Mouse (Mus musculus) CH12.LX (cell line): ENCODE data around the gene Haus3. TPM values are rescaled to one million over a fixed set of nuclear protein-coding genes. Genes with fewer than 3 reads are reported as not detected.

Experiments used
- DNase-seq: peaks from one replicate; pipeline ENCODE4 v3.0.0-alpha.2; 2013; ENCODE audit errors: extremely low read depth
- H3K27ac ChIP-seq: 2 replicates; pipeline ENCODE4 v1.5.1; 2012; ENCODE audit warnings: low read depth, mild to moderate bottlenecking, control low read depth, moderate library complexity; ENCODE audit not compliant: insufficient read depth
- H3K27me3 ChIP-seq: replicated peaks from 2 replicates; pipeline ENCODE3; 2012; ENCODE audit warnings: inconsistent platforms
- H3K36me3 ChIP-seq, 2 experiments: replicated peaks in 1 of 2; 2 replicates each; pipeline versions ENCODE3 to v1.6.1; 2012; ENCODE audit warnings: inconsistent platforms in 1 of 2, low read length in 1 of 2, mild to moderate bottlenecking in 1 of 2, mixed read lengths in 1 of 2, moderate library complexity in 1 of 2; ENCODE audit not compliant: control insufficient read depth in 1 of 2, insufficient read depth in 1 of 2
- H3K4me1 ChIP-seq, 2 experiments: 2 replicates each; pipeline ENCODE4 v1.6.1; 2012; ENCODE audit warnings: inconsistent platforms in 1 of 2, moderate library complexity in 1 of 2; ENCODE audit not compliant: insufficient read depth in 2 of 2, control insufficient read depth in 1 of 2
- H3K4me2 ChIP-seq: 2 replicates; pipeline ENCODE4 v1.6.1; 2012; ENCODE audit warnings: low read depth, mild to moderate bottlenecking, control low read depth; ENCODE audit not compliant: poor library complexity, insufficient read depth, severe bottlenecking
- H3K4me3 ChIP-seq, 3 experiments: fragments of 150-350 bp in 1 of 3; sonication (generic) in 1 of 3; replicated peaks in 1 of 3; 2 replicates each; pipeline versions ENCODE3 to v1.5.1; 2011 to 2012; ENCODE audit warnings: low read depth in 2 of 3, low read length in 2 of 3, mild to moderate bottlenecking in 2 of 3, moderate library complexity in 2 of 3, control low read depth in 1 of 3, improper control_type of control experiment in 1 of 3, inconsistent platforms in 1 of 3, mixed read lengths in 1 of 3; ENCODE audit not compliant: poor library complexity in 1 of 3
- H3K79me2 ChIP-seq: replicated peaks from 2 replicates; pipeline ENCODE4 v1.6.1; 2012; ENCODE audit warnings: mild to moderate bottlenecking, moderate library complexity; ENCODE audit not compliant: control insufficient read depth, poor library complexity, insufficient read depth, severe bottlenecking; ENCODE audit errors: extremely low read depth
- H3K9ac ChIP-seq: 2 replicates; pipeline ENCODE4 v1.6.1; 2012; ENCODE audit warnings: low read depth, mild to moderate bottlenecking, control low read depth, moderate library complexity; ENCODE audit not compliant: insufficient read depth
- H3K9me3 ChIP-seq: replicated peaks from 2 replicates; pipeline ENCODE3; 2012; ENCODE audit warnings: low read length, inconsistent platforms, mixed read lengths
- BHLHE40 ChIP-seq: IDR thresholded peaks from 2 replicates; pipeline ENCODE4 v1.6.1; 2011; ENCODE audit warnings: mild to moderate bottlenecking, low read depth, low read length, improper control_type of control experiment
- CTCF ChIP-seq, 2 experiments: IDR thresholded peaks in 1 of 2; conservative IDR thresholded peaks in 1 of 2; 2 replicates each; pipeline ENCODE4 v1.5.1; 2011 to 2012; ENCODE audit warnings: low read depth in 2 of 2, low read length in 2 of 2, improper control_type of control experiment in 1 of 2, inconsistent platforms in 1 of 2, mild to moderate bottlenecking in 1 of 2, moderate library complexity in 1 of 2
- E2F4 ChIP-seq: IDR thresholded peaks from 2 replicates; pipeline ENCODE4 v1.6.1; 2011; ENCODE audit warnings: low read depth, low read length, improper control_type of control experiment; ENCODE audit not compliant: insufficient replicate concordance
- ETS1 ChIP-seq: conservative IDR thresholded peaks from 2 replicates; pipeline ENCODE4 v1.6.1; 2012; ENCODE audit warnings: low read depth, mild to moderate bottlenecking, inconsistent platforms, low read length, improper control_type of control experiment, moderate library complexity
- HCFC1 ChIP-seq: IDR thresholded peaks from 2 replicates; pipeline ENCODE4 v1.6.1; 2012; ENCODE audit warnings: low read depth, mild to moderate bottlenecking, inconsistent platforms, low read length, improper control_type of control experiment
- JUN ChIP-seq: IDR thresholded peaks from 2 replicates; pipeline ENCODE4 v1.6.1; 2011; ENCODE audit warnings: low read depth, mild to moderate bottlenecking, low read length, improper control_type of control experiment, moderate library complexity; ENCODE audit not compliant: insufficient read depth
- JUND ChIP-seq: conservative IDR thresholded peaks from 2 replicates; pipeline ENCODE4 v1.6.1; 2011; ENCODE audit warnings: low read depth, low read length, improper control_type of control experiment
- KAT2A ChIP-seq: IDR thresholded peaks from 2 replicates; pipeline ENCODE4 v1.6.1; 2012; ENCODE audit warnings: low read length, improper control_type of control experiment, inconsistent platforms; ENCODE audit not compliant: insufficient replicate concordance
- MAFK ChIP-seq: IDR thresholded peaks from 2 replicates; pipeline ENCODE4 v1.6.1; 2011; ENCODE audit warnings: low read length, improper control_type of control experiment; ENCODE audit not compliant: insufficient replicate concordance
- MAZ ChIP-seq: IDR thresholded peaks from 2 replicates; pipeline ENCODE4 v1.6.1; 2012; ENCODE audit warnings: low read depth, mild to moderate bottlenecking, inconsistent platforms, low read length, improper control_type of control experiment, moderate library complexity
- MYC ChIP-seq: IDR thresholded peaks from 2 replicates; pipeline ENCODE4 v1.6.1; 2011; ENCODE audit warnings: low read depth, mild to moderate bottlenecking, improper control_type of control experiment, low read length
- NRF1 ChIP-seq: IDR thresholded peaks from 2 replicates; pipeline ENCODE4 v1.6.1; 2014; ENCODE audit warnings: low read depth, mild to moderate bottlenecking, inconsistent platforms, low read length, improper control_type of control experiment, moderate library complexity
- POLR2AphosphoS2 ChIP-seq: IDR thresholded peaks from 2 replicates; pipeline ENCODE4 v1.6.1; 2011; ENCODE audit warnings: low read depth, low read length, improper control_type of control experiment
- SMC3 ChIP-seq: IDR thresholded peaks from 2 replicates; pipeline ENCODE4 v1.6.1; 2011; ENCODE audit warnings: low read depth, low read length, improper control_type of control experiment
- TBP ChIP-seq: conservative IDR thresholded peaks from 2 replicates; pipeline ENCODE4 v1.6.1; 2011; ENCODE audit warnings: low read depth, low read length, improper control_type of control experiment
- TCF12 ChIP-seq: IDR thresholded peaks from 2 replicates; pipeline ENCODE4 v1.6.1; 2014; ENCODE audit warnings: low read depth, mild to moderate bottlenecking, inconsistent platforms, low read length, improper control_type of control experiment
- USF1 ChIP-seq: IDR thresholded peaks from 2 replicates; pipeline ENCODE4 v1.6.1; 2014; ENCODE audit warnings: low read depth, mild to moderate bottlenecking, inconsistent platforms, low read length, improper control_type of control experiment
- USF2 ChIP-seq: conservative IDR thresholded peaks from 2 replicates; pipeline ENCODE4 v1.6.1; 2011; ENCODE audit warnings: low read depth, low read length, improper control_type of control experiment
- ZKSCAN1 ChIP-seq: IDR thresholded peaks from 2 replicates; pipeline ENCODE4 v1.6.1; 2012; ENCODE audit warnings: low read depth, inconsistent platforms, low read length, improper control_type of control experiment, borderline replicate concordance
- ZNF384 ChIP-seq: IDR thresholded peaks from 2 replicates; pipeline ENCODE4 v1.6.1; 2012; ENCODE audit warnings: low read depth, low read length, improper control_type of control experiment, inconsistent platforms
- dilution Hi-C: fragments of 300-500 bp; cut with MboI; formaldehyde crosslinking; loops from 2 replicates; pipeline ENCODE4 v1.14.3; 2020; ENCODE audit warnings: low sequenced_read_pairs; ENCODE audit not compliant: extremely low pct_unique_long_range_greater_than_20kb, extremely low pct_ligation_motif_present
- in situ Hi-C: fragments of 300-500 bp; cut with MboI; formaldehyde crosslinking; loops from 3 replicates; pipeline ENCODE4 v1.14.3; 2019; ENCODE audit warnings: low sequenced_read_pairs, low pct_ligation_motif_present, low pct_unique_long_range_greater_than_20kb, mixed read lengths
- polyA plus RNA-seq: library from polyadenylated mRNA; unstranded; fragments of >175 nt; gene quantifications from 2 replicates; pipeline ENCODE4 v1.2.1, GENCODE M21; 2012; ENCODE audit warnings: low read depth; ENCODE audit not compliant: insufficient read length
- total RNA-seq, 2 experiments: library from RNA; depleted of rRNA; stranded (reverse); fragments of 300-350 nt in 1 of 2; fragments of >200 nt in 1 of 2; gene quantifications; 2 replicates each; pipeline ENCODE4 v1.2.3; 2012 to 2014

Gene Haus3
- total and polyA plus RNA-seq, 3 experiments: 16.0 to 66.0 (median 51.5) TPM

GRCm38 (mm10) chr5:34132731-34133130 is 36.6 kb downstream of the Haus3 start:
- Histone ChIP-seq H3K27ac (no peak overlapping the region), H3K9ac (no peak overlapping the region), H3K4me1 (no peaks in the 10 kb centered on the region), H3K4me2 (no peak overlapping the region), H3K9me3 (no peaks in the 10 kb centered on the region), H3K27me3 (no peaks in the 10 kb centered on the region), H3K36me3 (no peaks in the 10 kb centered on the region), H3K4me3 (no peak overlapping the region), H3K79me2 (no peaks in the 10 kb centered on the region)
- in situ Hi-C loops: no loop called here
- dilution Hi-C loops: no loop called here
- DNase-seq: no peak
- TF ChIP-seq USF1: no peak
- TF ChIP-seq CTCF (conservative IDR thresholded peaks at IDR 0.05 in 1 of 2, IDR thresholded peaks at IDR 0.05 in 1 of 2; ENCODE audit: low read depth in 2 of 2, low read length in 2 of 2): peak in 1 of 2 experiments; percentile 40; a peak in 2 of 4 replicates

DNA sequence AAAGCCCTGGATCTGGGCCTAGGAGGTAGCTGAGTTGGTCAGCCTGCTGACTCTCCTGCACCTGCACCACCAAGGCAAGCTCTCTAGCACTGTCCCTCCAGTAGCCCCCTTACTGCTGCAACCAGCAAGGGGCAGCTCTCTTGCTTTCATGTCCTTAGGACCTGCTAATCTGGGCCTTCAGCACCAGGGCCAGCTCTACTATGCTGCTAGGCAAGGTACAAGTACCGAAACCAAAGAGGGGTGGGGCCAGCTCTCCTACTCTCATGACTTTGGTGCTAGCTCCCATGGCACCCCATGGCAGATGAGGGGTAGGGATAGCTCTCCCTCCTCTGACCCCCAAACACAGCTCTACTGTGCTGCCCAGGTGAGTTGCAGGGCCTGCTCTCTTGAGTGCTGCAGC is 45.2 kb downstream of the Haus3 start:
- Histone ChIP-seq H3K4me1 (no peaks in the 10 kb centered on the region), H3K4me3 (no peak overlapping the region), H3K27ac (no peak overlapping the region), H3K4me2 (no peak overlapping the region), H3K9ac (no peak overlapping the region), H3K79me2 (no peaks in the 10 kb centered on the region), H3K36me3 (no peaks in the 10 kb centered on the region), H3K9me3 (no peaks in the 10 kb centered on the region), H3K27me3 (no peaks in the 10 kb centered on the region)
- in situ Hi-C loops (no loop called here), dilution Hi-C loops (no loop called here)
- no peak for DNase-seq
- TF ChIP-seq BHLHE40 (no peak), HCFC1 (no peak), MAZ (no peak), ZKSCAN1 (no peak), ZNF384 (no peak), MAFK (no peak), JUND (no peak), JUN (no peak), MYC (no peak), ETS1 (no peak), KAT2A (no peak), SMC3 (no peak), E2F4 (no peak), POLR2AphosphoS2 (no peak), TBP (no peak), USF2 (no peak), NRF1 (no peak), TCF12 (no peak)
